Mouse (Mus musculus) thymus, postnatal 10 days (tissue): ENCODE measurements around the gene B830017H08Rik.

Experiments used
- DNase-seq, 2 experiments: peaks; one replicate each; pipeline ENCODE4 v3.0.0; 2021; ENCODE audit warnings: low spot score in 2 of 2

Gene B830017H08Rik

GRCm38 (mm10) chr16:17832821-17833220 is at the start of gene B830017H08Rik:
Gene B830017H08Rik (plus strand): TSS chr16:17833121.
- no peak for DNase-seq

GRCm38 (mm10) chr16:17785337-17785736 is 47.6 kb upstream of the B830017H08Rik start:
- DNase-seq, result no peak

- DNase-seq, result no peak
Observed at GRCm38 (mm10) chr16:17792728-17793127, 40.2 kb upstream of the B830017H08Rik start.

DNA sequence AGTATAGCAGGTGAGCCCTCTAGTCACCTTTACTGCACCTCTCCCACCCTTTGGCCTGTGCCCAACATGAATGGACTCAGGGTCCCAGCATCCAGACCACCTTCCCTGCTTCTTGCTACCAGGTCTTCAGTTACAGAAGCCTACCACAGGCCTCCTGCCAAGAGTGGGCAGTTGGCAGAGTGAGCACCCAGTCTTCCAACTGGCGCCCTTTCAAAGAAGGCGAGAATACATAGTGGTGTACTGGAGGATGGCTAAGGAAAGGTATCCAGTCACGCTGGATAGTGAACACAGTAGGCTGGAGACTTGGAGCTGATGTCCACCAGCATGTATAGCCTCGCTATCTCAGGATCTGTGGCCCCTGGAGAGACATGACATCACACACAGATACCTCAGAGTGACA is 38.9 kb upstream of the B830017H08Rik start:
- DNase-seq, result no peak

- no peak for DNase-seq
Observed at GRCm38 (mm10) chr16:17795643-17796042, 37.3 kb upstream of the B830017H08Rik start.

DNA sequence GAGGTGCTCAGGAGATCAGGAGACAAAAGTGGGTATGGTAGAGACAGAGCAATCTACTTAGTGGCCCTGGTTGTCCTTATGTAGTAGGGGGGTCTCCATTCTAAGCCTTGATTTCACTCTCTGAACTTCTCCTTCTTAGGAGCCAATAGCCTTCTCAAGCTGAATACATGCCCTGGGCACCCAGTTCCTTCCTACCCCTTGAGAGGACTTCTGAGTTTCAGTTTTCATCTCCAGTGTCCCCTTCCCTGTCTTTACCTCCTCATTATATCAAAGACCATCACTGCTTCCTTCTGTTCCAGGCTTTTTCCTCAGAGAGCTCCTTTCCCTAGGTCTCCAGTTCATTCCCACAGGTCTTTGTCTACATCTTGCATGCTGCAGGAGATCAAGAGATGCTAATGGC is 36.4 kb upstream of the B830017H08Rik start:
- no peak for DNase-seq

- no peak for DNase-seq
Observed at GRCm38 (mm10) chr16:17796971-17797811, 35.7 kb upstream of the B830017H08Rik start, which contains the start of gene Scarf2. Gene Scarf2 (plus strand): TSS chr16:17797282.

GRCm38 (mm10) chr16:17797812-17798311 is 35.1 kb upstream of the B830017H08Rik start:
- DNase-seq, result no peak

DNA sequence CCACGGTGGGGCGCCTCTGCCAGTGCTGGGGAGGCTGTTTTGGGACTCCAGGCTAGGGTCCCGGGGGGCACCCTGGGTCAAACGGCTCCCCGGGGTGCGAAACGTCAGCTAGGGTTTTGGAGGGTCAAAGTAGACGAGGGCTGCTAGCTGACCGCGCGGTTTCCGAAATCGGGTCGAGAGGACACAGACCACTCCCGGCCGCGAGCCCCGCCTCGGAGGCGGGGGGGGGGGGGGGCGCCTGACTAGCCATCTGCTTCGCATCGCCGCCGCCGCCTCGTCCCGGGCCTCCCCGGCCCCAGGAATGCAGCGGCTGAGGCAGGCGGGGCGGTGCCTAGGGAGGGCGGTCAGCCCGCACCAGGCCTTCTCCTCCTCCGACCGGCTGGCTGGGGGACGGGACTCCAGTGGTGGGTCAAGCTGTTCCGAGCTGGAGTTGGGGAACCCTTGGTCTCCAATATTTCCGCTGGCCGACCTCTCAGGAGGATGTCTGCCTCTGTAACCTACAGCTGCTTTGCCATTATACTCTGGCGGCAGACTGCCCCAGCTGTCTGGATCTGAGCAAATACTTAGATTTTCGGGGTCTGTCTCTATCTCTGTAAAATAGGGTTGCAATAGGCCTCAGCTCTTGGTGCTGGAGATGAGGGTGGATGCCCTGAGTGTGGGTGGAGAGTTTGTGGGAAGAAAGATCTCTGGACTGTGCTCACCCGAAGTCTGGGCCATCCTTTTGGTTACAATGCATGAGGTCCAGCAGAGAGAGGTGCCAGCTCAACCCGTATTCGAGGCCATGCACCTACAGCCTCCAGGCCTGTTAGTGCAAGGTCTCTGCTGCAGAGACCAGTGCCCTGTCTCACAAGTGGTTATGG is 34.4 kb upstream of the B830017H08Rik start:
- no peak for DNase-seq

DNA sequence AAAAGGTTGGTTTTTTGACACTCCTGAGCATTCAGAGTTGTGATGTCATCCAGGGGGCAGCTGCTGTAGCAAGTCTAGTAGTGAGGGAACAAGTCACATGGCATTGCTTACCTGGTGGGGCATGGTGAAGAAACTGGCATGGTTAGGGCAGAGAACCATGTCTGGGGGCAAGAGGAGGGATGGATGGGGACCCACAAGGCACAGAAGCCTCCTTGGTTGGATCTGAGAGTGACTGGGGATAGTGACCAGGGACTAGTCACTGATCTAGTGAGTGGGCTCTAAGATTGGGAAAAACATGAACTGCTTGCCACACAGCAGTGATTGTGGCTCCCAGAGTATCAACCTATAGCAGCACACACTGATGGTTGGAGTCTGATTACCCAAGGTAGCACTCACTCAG is 33.3 kb upstream of the B830017H08Rik start:
- no peak for DNase-seq

GRCm38 (mm10) chr16:17801777-17802455 is 31.0 kb upstream of the B830017H08Rik start:
- no peak for DNase-seq

- DNase-seq, result no peak
Observed at GRCm38 (mm10) chr16:17802456-17802838, 30.5 kb upstream of the B830017H08Rik start.

DNA sequence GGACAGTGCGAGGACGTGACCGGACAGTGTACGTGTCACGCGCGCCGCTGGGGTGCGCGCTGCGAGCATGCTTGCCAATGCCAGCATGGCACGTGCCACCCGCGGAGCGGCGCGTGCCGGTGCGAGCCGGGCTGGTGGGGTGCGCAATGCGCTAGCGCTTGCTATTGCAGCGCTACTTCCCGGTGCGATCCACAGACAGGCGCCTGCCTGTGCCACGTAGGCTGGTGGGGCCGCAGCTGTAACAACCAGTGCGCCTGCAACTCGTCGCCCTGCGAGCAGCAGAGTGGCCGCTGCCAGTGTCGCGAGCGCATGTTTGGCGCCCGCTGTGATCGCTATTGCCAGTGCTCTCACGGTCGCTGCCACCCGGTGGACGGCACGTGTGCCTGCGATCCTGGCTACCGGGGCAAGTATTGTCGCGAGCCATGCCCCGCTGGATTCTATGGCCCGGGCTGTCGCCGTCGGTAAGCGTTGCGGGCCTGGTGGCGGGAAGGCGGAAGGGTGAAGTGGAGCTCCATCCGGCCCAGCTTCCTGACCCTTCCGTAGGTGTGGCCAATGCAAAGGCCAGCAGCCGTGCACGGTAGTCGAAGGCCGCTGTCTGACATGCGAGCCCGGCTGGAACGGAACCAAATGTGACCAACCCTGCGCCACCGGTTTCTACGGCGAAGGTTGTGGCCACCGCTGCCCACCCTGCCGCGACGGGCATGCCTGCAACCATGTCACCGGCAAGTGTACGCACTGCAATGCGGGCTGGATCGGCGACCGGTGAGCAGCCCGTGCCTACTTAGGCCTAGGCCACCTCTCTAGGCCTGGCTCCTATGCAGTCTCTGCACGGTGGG is 29.9 kb upstream of the B830017H08Rik start:
- no peak for DNase-seq

- DNase-seq, result no peak
Observed at GRCm38 (mm10) chr16:17803675-17804448, 29.1 kb upstream of the B830017H08Rik start.

- DNase-seq, result peak in 1 of 2 experiments; percentile 18
Observed at GRCm38 (mm10) chr16:17804449-17804912, 28.4 kb upstream of the B830017H08Rik start.

DNA sequence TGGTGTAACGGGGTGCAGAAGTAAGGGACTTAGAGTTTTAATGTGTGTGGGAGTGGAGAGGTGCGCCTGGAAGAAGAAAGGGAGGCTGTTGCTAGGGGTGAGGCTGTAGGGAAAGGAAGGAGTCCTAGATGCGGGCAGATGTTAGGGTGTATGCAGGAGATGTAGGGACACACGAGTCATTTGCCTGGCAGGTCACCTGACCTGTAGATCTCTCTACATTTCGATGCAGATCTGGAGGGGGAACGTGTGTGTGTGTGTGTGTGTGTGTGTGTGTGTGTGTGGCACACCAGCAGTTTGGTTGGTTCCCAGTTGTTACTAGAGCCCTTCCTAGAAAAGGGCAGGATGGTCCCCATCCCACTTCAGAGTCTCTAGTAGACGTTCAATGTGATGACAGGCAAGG is 27.9 kb upstream of the B830017H08Rik start:
- no peak for DNase-seq

DNA sequence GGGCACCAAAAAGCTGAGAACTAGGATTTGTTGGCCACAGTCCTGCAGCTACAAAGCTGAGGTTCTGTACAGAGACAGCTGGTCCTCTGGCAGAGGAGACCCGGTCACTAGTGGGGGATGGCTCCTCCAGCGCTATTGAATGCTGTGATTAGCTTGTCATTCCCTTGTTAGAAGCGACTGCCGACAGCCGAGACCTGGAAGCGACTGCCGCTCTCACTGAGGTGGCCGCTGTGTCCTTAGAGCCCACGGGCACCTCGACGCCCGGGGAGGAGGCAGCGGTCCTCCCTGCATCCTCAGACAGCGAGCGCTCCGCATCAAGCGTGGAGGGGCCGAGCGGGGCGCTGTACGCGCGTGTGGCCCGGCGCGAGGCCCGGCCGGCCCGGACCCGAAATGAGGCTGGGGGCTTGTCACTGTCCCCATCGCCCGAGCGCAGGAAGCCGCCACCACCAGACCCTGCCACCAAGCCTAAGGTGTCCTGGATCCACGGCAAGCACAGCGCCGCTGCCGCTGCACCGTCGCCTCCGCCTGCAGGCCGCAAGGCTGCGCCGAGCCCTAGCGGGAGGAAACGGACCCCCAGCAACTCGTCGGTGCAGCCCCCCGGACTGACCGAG is 26.2 kb upstream of the B830017H08Rik start:
- peak in 1 of 2 experiments; percentile 29 for DNase-seq

GRCm38 (mm10) chr16:17807192-17808009 is 25.5 kb upstream of the B830017H08Rik start:
- DNase-seq, result peak; percentile 89 to 93

DNA sequence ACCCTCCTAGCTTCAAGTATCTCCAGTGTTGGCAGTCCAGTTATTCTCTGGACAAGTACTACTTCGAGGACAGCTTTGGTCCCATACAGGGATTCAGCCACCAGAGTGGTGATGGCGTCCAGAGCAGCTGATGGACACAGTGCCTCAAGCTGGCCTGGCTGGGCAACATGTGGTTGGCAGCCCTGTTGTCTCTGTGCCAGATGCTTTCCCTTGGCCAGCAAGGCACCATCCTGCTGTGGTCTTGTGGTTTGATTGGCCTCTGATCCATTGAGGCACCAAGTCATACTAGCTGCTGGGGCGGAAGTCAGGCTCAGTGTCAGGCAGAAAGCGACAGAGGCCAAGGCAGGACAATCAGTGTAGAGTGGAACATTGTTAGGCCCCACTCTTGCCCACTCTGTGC is 23.8 kb upstream of the B830017H08Rik start:
- DNase-seq, result no peak
